Mouse (Mus musculus): ENCODE data around the gene Ssr2. TPM values are rescaled to one million over a fixed set of nuclear protein-coding genes. Genes with fewer than 3 reads are reported as not detected.

Gene Ssr2
- polyA plus RNA-seq, 1 experiment = 77.2 TPM

DNA sequence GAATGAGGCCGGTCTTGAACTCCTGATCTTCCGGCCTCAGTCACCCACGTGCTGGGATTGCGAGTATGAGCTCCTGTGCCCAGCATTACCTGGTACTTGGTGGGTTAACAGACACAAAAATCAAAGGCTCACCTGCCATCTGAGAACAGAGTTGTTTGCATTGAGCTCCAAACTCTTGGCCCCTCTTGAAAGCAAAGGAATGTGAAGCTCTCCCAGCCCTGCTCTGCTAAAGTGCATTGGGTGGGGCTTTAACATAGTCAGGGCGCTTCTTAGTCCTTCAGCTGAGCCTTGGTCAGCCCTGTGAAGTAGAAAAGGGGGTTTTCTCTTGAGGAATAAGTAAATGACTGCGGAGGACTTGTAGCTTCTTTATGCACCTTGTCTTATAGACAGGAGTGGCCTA is 10.1 kb downstream of the Ssr2 start:
- Histone ChIP-seq H3K36me3 (ENCODE audit: control insufficient read depth, insufficient read depth, low read length) (peaks cover 25% of the 10 kb centered on the region), H3K27me3 (ENCODE audit: control insufficient read depth, insufficient read depth, low read length) (no peaks in the 10 kb centered on the region), H3K4me3 (ENCODE audit: extremely low read depth, insufficient read depth, insufficient read length) (no peak overlapping the region), H3K27ac (ENCODE audit: insufficient read depth, low read length) (no peak overlapping the region), H3K4me1 (ENCODE audit: control insufficient read depth, insufficient read depth, insufficient read length) (no peaks in the 10 kb centered on the region)
- DNase-seq (ENCODE audit: low read depth in 1 of 2, low spot score in 2 of 2) = no peak
- TF ChIP-seq POLR2A (IDR thresholded peaks at IDR 0.05; ENCODE audit: low read depth, low read length) (no peak), CTCF (IDR thresholded peaks at IDR 0.05; ENCODE audit: extremely low read depth, insufficient read depth, insufficient read length, insufficient replicate concordance) (no peak)
- WGBS = 95% methylated on average over 6 of the region's 6 CpGs

DNA sequence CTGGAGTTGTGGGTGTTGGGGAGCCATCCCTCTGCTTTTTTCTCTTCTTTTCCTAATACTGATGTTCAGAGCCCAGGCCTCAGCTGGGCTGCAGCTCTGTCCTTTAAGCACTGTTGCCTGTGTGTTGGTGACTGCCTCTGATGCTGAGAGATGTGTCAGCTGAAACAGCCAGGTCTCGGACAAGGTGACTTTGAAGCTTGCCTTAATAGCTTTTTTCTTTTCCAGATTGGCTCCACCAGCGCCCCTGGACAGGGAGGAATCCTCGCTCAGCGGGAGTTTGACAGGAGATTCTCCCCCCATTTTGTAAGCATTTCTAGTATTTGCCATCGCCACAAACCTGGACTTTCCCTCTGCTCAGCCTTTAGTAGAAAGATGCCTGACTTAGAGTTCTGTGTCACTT is 11.0 kb downstream of the Ssr2 start:
- DNase-seq (ENCODE audit: low read depth in 1 of 2, low spot score in 2 of 2) = no peak
- H3K36me3 ChIP-seq (ENCODE audit: control insufficient read depth, insufficient read depth, low read length) = peaks cover 25% of the 10 kb centered on the region
- WGBS = 96% methylated on average over 5 of the region's 5 CpGs

DNA sequence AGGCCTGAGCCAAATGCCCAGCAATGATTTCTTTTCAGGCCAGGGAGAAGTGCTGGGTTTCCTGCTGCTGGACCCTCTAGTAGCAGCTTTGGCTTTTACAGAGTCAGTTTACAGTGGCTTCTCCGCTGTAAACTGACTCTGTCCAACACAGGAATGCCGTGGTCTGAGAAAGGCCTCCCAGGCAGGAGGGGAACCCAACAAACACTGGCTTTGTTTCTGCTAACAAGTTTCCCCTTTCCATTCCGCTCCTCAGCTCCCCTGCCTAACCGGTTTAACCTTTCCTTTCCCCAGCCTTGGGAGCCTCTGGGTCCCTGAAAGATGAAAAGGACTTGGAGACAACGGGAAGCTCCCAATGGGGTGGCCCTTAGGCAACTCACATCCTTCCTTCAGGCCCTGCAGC is 14.6 kb downstream of the Ssr2 start:
- no peak for DNase-seq (ENCODE audit: low read depth in 1 of 2, low spot score in 2 of 2)
- Histone ChIP-seq H3K4me3 (ENCODE audit: extremely low read depth, insufficient read depth, insufficient read length) (no peak overlapping the region), H3K27me3 (ENCODE audit: control insufficient read depth, insufficient read depth, low read length) (no peaks in the 10 kb centered on the region), H3K4me1 (ENCODE audit: control insufficient read depth, insufficient read depth, insufficient read length) (peaks cover 18% of the 10 kb centered on the region; the same call in 1 of the 2 replicates), H3K36me3 (ENCODE audit: control insufficient read depth, insufficient read depth, low read length) (peaks cover 19% of the 10 kb centered on the region), H3K27ac (ENCODE audit: insufficient read depth, low read length) (no peak overlapping the region)
- WGBS = 66% methylated on average over 5 of the region's 5 CpGs
- TF ChIP-seq POLR2A (IDR thresholded peaks at IDR 0.05; ENCODE audit: low read depth, low read length) = no peak

More for the DNA sequence above, 11.0 kb downstream of the Ssr2 start:
- no peak overlapping the region for H3K27ac ChIP-seq (ENCODE audit: insufficient read depth, low read length)
- peaks cover 1% of the 10 kb centered on the region; the same call in 1 of the 2 replicates for H3K4me1 ChIP-seq (ENCODE audit: control insufficient read depth, insufficient read depth, insufficient read length)
- TF ChIP-seq CTCF (IDR thresholded peaks at IDR 0.05; ENCODE audit: extremely low read depth, insufficient read depth, insufficient read length, insufficient replicate concordance) (no peak), POLR2A (IDR thresholded peaks at IDR 0.05; ENCODE audit: low read depth, low read length) (no peak)
- H3K27me3 ChIP-seq (ENCODE audit: control insufficient read depth, insufficient read depth, low read length) = no peaks in the 10 kb centered on the region
- no peak overlapping the region for H3K4me3 ChIP-seq (ENCODE audit: extremely low read depth, insufficient read depth, insufficient read length)

DNA sequence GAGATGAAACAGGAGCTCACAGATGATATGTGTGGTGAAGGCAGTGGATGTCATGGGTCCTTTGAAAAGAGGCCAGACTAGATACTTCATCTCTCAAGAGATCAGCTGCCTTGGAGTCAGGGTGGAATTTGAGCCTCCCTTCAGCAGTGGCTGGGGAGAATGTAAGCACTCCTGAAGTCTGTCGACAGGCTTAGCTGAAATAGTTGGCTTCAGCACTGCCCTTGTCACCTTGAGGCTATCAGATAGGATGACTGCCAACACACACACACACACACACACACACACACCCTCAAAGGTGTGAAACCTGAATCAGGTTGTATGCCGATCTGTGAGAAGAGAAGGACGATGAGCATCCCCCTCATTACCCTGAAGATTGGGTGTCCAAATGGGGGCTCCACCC is 15.4 kb downstream of the Ssr2 start:
- 81% methylated on average over 3 of the region's 3 CpGs for WGBS
- TF ChIP-seq CTCF (IDR thresholded peaks at IDR 0.05; ENCODE audit: extremely low read depth, insufficient read depth, insufficient read length, insufficient replicate concordance) = no peak
- no peak for TF ChIP-seq POLR2A (IDR thresholded peaks at IDR 0.05; ENCODE audit: low read depth, low read length)
- DNase-seq (ENCODE audit: low read depth in 1 of 2, low spot score in 2 of 2) = no peak
- Histone ChIP-seq H3K4me3 (ENCODE audit: extremely low read depth, insufficient read depth, insufficient read length) (no peak overlapping the region), H3K27me3 (ENCODE audit: control insufficient read depth, insufficient read depth, low read length) (no peaks in the 10 kb centered on the region), H3K4me1 (ENCODE audit: control insufficient read depth, insufficient read depth, insufficient read length) (peaks cover 18% of the 10 kb centered on the region; the same call in 1 of the 2 replicates), H3K27ac (ENCODE audit: insufficient read depth, low read length) (no peak overlapping the region), H3K36me3 (ENCODE audit: control insufficient read depth, insufficient read depth, low read length) (peaks cover 18% of the 10 kb centered on the region)

DNA sequence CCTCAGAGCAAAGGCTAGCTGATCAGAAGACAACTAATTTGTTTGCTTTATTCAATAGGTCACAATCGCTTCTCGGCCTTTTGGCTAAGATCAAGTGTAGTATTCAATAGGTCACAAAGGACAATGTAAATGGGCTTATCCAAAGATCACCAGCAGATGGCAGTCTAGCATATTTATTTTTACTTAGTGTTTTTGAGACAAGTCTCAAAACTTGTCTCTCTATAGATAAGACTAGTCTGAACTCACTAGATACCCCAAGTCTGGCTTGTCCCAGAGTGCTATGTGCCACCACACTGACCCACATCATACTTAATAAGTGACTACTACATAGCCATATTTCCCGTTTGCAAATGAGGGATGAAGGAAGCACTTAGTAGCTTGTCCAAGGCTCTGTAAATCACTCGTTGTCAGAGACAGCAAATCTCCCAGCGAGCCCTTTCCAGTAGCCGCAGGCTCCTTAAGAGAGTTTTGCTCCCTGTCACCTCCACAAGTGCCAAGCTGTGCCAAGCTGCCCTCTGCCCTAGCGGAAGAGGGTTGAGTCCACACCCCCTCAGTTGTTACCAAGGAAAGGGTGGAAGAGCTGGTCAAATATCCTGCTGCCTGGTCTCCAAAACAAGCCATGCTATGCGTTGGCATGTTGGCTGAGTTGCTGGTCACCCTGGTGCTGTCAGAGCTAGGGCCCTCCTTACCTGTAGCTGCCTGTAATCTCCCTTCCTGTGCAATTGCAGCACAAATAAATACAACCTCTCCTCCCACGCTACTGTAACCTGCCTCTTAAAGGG is 16.5 kb downstream of the Ssr2 start:
- no peak for TF ChIP-seq CTCF (IDR thresholded peaks at IDR 0.05; ENCODE audit: extremely low read depth, insufficient read depth, insufficient read length, insufficient replicate concordance)
- TF ChIP-seq POLR2A (IDR thresholded peaks at IDR 0.05; ENCODE audit: low read depth, low read length) = no peak
- 8% methylated on average over 9 of the region's 9 CpGs for WGBS
- Histone ChIP-seq H3K27me3 (ENCODE audit: control insufficient read depth, insufficient read depth, low read length) (no peaks in the 10 kb centered on the region), H3K27ac (ENCODE audit: insufficient read depth, low read length) (peak overlapping the region; percentile 91), H3K4me1 (ENCODE audit: control insufficient read depth, insufficient read depth, insufficient read length) (peaks cover 18% of the 10 kb centered on the region; the same call in 1 of the 2 replicates), H3K36me3 (ENCODE audit: control insufficient read depth, insufficient read depth, low read length) (peaks cover 10% of the 10 kb centered on the region), H3K4me3 (ENCODE audit: extremely low read depth, insufficient read depth, insufficient read length) (peak overlapping the region; percentile 37)
- peak; percentile 30 to 64 for DNase-seq (ENCODE audit: low read depth in 1 of 2, low spot score in 2 of 2)

DNA sequence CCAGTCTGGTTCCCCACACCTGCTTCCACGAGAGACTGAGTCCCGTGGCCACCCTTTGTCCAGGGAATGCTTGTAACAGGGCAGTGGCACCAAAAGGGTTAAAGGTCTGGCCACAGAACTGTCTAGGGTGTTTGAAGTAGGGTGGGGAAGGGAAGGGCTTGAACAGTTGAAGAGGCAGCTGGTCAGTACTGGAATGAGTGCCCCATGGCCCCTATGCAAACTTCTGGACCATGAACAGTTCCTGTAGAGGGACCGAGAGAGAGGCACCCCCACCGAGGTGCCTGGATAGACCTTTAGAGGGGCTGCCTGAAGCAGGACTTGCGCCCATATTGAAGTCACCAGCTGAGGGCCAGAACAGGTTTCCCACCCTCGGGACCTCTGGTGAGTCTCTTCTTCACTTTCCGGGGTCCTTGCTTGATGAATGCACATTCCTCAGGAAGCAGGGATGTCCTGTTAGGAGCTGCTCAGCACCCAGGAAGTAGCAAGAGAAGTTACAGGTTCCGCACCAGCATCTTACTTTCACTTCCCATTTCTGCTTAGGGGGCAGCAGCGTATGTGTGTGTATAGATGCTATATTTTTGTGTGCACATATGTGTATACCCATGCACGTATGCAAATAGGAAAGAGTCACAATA is 17.4 kb downstream of the Ssr2 start:
- Histone ChIP-seq H3K4me1 (ENCODE audit: control insufficient read depth, insufficient read depth, insufficient read length) (peaks cover 18% of the 10 kb centered on the region; the same call in 1 of the 2 replicates), H3K4me3 (ENCODE audit: extremely low read depth, insufficient read depth, insufficient read length) (peak overlapping the region; percentile 68), H3K27ac (ENCODE audit: insufficient read depth, low read length) (peak overlapping the region; percentile 91), H3K27me3 (ENCODE audit: control insufficient read depth, insufficient read depth, low read length) (no peaks in the 10 kb centered on the region), H3K36me3 (ENCODE audit: control insufficient read depth, insufficient read depth, low read length) (peaks cover 4% of the 10 kb centered on the region; the same call in 1 of the 2 replicates)
- 12% methylated on average over 10 of the region's 10 CpGs for WGBS
- peak; percentile 37 to 63 for DNase-seq (ENCODE audit: low read depth in 1 of 2, low spot score in 2 of 2)
- TF ChIP-seq POLR2A (IDR thresholded peaks at IDR 0.05; ENCODE audit: low read depth, low read length) (no peak), CTCF (IDR thresholded peaks at IDR 0.05; ENCODE audit: extremely low read depth, insufficient read depth, insufficient read length, insufficient replicate concordance) (no peak)
